Mouse (Mus musculus): ENCODE measurements around the gene Zdhhc17. TPM values are rescaled to one million over a fixed set of nuclear protein-coding genes. Genes with fewer than 3 reads are reported as not detected.

Gene Zdhhc17
- polyA plus RNA-seq, 1 experiment: 31.3 TPM

DNA sequence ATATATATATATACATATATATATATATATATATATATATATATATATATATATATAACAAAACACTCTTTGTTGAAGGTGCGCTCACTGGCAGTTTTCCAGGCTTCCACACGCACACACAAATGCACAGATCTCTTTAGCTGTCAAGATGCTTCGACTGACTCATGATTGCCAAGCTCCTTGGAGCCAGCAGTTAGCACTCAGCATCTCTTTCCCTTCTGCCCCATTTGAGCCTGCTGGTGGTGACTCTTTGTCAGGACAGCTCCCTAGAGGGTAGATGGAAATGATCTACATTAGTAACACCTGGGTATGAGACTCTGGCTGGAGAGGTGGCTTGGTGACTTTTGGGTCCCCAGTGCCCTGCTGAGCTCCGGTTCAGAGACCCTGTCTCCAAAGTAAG, 70.2 kb downstream of the Zdhhc17 start:
- H3K9me3 ChIP-seq (replicated peaks; ENCODE audit: control insufficient read depth, insufficient read depth, low read length, poor library complexity, severe bottlenecking): no peaks in the 10 kb centered on the region
- H3K4me1 ChIP-seq (ENCODE audit: control insufficient read depth, insufficient read depth, low read length): peaks cover 3% of the 10 kb centered on the region
- no peaks in the 10 kb centered on the region for H3K27me3 ChIP-seq (ENCODE audit: control insufficient read depth, insufficient read depth, low read length, poor library complexity, severe bottlenecking)
- TF ChIP-seq POLR2A (IDR thresholded peaks at IDR 0.05; ENCODE audit: insufficient read depth, low read length): no peak
- no peak for TF ChIP-seq CTCF (IDR thresholded peaks at IDR 0.05; ENCODE audit: low read depth, low read length)
- TF ChIP-seq EP300 (IDR thresholded peaks at IDR 0.05; ENCODE audit: insufficient read depth, low read depth, low read length): no peak
- no peak overlapping the region for H3K4me3 ChIP-seq (ENCODE audit: low read depth, low read length)
- no peak overlapping the region for H3K27ac ChIP-seq (ENCODE audit: insufficient read depth, low read length)
- H3K9ac ChIP-seq (ENCODE audit: low read depth, poor library complexity, severe bottlenecking): no peak overlapping the region
- H3K36me3 ChIP-seq (ENCODE audit: control insufficient read depth, insufficient read depth, low read length, poor library complexity, severe bottlenecking): peaks cover 43% of the 10 kb centered on the region

DNA sequence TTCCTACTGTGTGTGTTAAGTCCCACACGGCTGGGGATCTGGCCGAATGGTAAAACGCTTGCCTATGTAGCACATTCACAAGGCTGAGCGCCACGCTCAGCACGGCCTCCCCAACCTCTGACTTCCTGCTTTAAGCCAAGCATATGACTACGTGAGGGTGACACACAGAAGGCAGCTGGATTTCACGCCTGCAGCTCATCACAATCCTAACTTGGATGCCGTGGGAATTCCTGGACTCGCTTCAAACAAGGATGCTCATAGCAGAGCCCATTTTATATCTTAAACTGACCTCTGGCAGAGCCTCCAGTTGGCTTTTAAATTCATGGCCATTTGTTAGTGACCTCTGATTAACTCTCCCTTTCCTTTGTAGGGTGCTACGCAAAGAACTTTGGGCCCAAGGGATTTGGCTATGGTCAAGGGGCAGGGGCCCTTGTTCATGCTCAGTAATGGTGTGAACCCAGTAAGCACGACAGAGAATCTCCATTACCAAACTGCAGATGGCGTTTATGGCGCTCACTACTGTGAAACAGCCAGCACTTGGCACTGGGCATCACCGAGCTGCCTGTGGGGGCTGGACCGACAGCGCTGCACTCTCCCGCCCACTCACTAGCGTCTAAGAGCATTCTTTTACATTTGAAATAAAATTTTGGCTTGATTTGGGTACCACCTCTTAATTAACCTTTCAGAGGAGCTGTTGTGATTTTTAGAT, 70.9 kb downstream of the Zdhhc17 start:
- Histone ChIP-seq H3K4me3 (ENCODE audit: low read depth, low read length) (no peak overlapping the region), H3K9me3 (replicated peaks; ENCODE audit: control insufficient read depth, insufficient read depth, low read length, poor library complexity, severe bottlenecking) (no peaks in the 10 kb centered on the region), H3K27me3 (ENCODE audit: control insufficient read depth, insufficient read depth, low read length, poor library complexity, severe bottlenecking) (no peaks in the 10 kb centered on the region), H3K36me3 (ENCODE audit: control insufficient read depth, insufficient read depth, low read length, poor library complexity, severe bottlenecking) (peaks cover 46% of the 10 kb centered on the region), H3K9ac (ENCODE audit: low read depth, poor library complexity, severe bottlenecking) (no peak overlapping the region), H3K4me1 (ENCODE audit: control insufficient read depth, insufficient read depth, low read length) (peaks cover 3% of the 10 kb centered on the region), H3K27ac (ENCODE audit: insufficient read depth, low read length) (no peak overlapping the region)
- TF ChIP-seq CTCF (IDR thresholded peaks at IDR 0.05; ENCODE audit: low read depth, low read length): no peak
- no peak for TF ChIP-seq POLR2A (IDR thresholded peaks at IDR 0.05; ENCODE audit: insufficient read depth, low read length)
- no peak for TF ChIP-seq EP300 (IDR thresholded peaks at IDR 0.05; ENCODE audit: insufficient read depth, low read depth, low read length)

DNA sequence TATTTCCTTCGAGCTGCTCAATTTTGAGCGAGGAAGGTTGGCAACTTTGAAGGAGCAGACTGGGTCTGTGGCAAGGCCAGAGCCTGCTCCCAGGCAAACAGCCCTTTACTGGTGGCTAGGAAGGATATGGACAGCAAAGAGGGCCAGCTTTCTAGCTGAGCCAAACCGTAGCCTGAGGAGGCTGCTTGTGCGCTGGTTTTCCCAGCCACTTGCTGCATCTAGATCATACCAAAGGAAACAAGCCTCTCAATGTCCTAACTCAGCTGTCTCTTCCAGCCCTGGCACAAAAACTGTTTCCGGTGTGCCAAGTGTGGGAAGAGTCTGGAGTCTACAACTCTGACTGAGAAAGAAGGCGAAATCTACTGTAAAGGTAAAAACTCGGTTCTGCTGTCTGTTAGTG, 71.6 kb downstream of the Zdhhc17 start:
- Histone ChIP-seq H3K4me1 (ENCODE audit: control insufficient read depth, insufficient read depth, low read length) (peaks cover 3% of the 10 kb centered on the region), H3K9ac (ENCODE audit: low read depth, poor library complexity, severe bottlenecking) (no peak overlapping the region), H3K9me3 (replicated peaks; ENCODE audit: control insufficient read depth, insufficient read depth, low read length, poor library complexity, severe bottlenecking) (no peaks in the 10 kb centered on the region), H3K27ac (ENCODE audit: insufficient read depth, low read length) (no peak overlapping the region), H3K27me3 (ENCODE audit: control insufficient read depth, insufficient read depth, low read length, poor library complexity, severe bottlenecking) (no peaks in the 10 kb centered on the region), H3K36me3 (ENCODE audit: control insufficient read depth, insufficient read depth, low read length, poor library complexity, severe bottlenecking) (peaks cover 46% of the 10 kb centered on the region), H3K4me3 (ENCODE audit: low read depth, low read length) (no peak overlapping the region)
- TF ChIP-seq POLR2A (IDR thresholded peaks at IDR 0.05; ENCODE audit: insufficient read depth, low read length) (no peak), CTCF (IDR thresholded peaks at IDR 0.05; ENCODE audit: low read depth, low read length) (no peak), EP300 (IDR thresholded peaks at IDR 0.05; ENCODE audit: insufficient read depth, low read depth, low read length) (no peak)

DNA sequence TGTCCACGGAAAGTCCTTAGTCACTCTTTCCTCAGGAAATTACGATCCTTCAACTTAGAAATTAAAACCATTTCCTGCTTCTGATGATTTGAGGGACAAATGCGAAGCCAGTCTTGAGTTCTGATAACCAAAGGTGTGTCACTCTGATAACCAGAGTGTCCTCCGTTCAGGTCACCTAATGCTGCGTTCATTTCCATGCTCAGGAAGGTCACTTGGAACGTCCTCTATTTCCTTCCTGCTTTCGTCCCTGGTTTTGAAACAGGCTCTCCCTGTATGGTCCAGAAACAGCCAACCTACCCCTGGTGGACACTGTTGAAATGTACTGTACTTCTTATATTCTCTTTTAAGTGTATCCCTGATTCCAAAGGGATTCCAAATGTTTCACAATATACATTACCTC, 74.3 kb downstream of the Zdhhc17 start:
- no peaks in the 10 kb centered on the region for H3K9me3 ChIP-seq (replicated peaks; ENCODE audit: control insufficient read depth, insufficient read depth, low read length, poor library complexity, severe bottlenecking)
- no peak overlapping the region for H3K4me3 ChIP-seq (ENCODE audit: low read depth, low read length)
- H3K27ac ChIP-seq (ENCODE audit: insufficient read depth, low read length): no peak overlapping the region
- no peaks in the 10 kb centered on the region for H3K4me1 ChIP-seq (ENCODE audit: control insufficient read depth, insufficient read depth, low read length)
- H3K9ac ChIP-seq (ENCODE audit: low read depth, poor library complexity, severe bottlenecking): no peak overlapping the region
- peaks cover 47% of the 10 kb centered on the region for H3K36me3 ChIP-seq (ENCODE audit: control insufficient read depth, insufficient read depth, low read length, poor library complexity, severe bottlenecking)
- TF ChIP-seq CTCF (IDR thresholded peaks at IDR 0.05; ENCODE audit: low read depth, low read length): no peak
- TF ChIP-seq POLR2A (IDR thresholded peaks at IDR 0.05; ENCODE audit: insufficient read depth, low read length): no peak
- TF ChIP-seq EP300 (IDR thresholded peaks at IDR 0.05; ENCODE audit: insufficient read depth, low read depth, low read length): no peak
- no peaks in the 10 kb centered on the region for H3K27me3 ChIP-seq (ENCODE audit: control insufficient read depth, insufficient read depth, low read length, poor library complexity, severe bottlenecking)

DNA sequence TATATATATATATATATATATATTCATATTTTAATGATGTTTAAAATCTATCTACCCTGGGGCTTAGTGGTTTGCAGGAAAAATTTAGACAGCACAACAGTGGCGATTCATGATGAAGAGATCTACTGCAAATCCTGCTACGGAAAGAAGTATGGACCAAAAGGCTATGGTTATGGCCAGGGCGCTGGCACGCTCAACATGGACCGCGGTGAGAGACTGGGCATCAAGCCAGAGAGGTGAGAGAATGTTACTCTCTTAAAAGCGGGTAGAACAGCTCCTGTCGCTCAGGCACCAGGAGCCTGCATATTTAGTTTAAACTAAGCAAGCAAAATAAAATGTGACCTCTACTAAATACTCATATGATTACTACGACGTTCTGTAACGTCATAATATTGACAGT, 74.9 kb downstream of the Zdhhc17 start:
- TF ChIP-seq CTCF (IDR thresholded peaks at IDR 0.05; ENCODE audit: low read depth, low read length): no peak
- TF ChIP-seq EP300 (IDR thresholded peaks at IDR 0.05; ENCODE audit: insufficient read depth, low read depth, low read length): no peak
- TF ChIP-seq POLR2A (IDR thresholded peaks at IDR 0.05; ENCODE audit: insufficient read depth, low read length): no peak
- Histone ChIP-seq H3K9me3 (replicated peaks; ENCODE audit: control insufficient read depth, insufficient read depth, low read length, poor library complexity, severe bottlenecking) (no peaks in the 10 kb centered on the region), H3K36me3 (ENCODE audit: control insufficient read depth, insufficient read depth, low read length, poor library complexity, severe bottlenecking) (peaks cover 47% of the 10 kb centered on the region), H3K27me3 (ENCODE audit: control insufficient read depth, insufficient read depth, low read length, poor library complexity, severe bottlenecking) (no peaks in the 10 kb centered on the region), H3K4me3 (ENCODE audit: low read depth, low read length) (no peak overlapping the region), H3K27ac (ENCODE audit: insufficient read depth, low read length) (no peak overlapping the region), H3K4me1 (ENCODE audit: control insufficient read depth, insufficient read depth, low read length) (no peaks in the 10 kb centered on the region), H3K9ac (ENCODE audit: low read depth, poor library complexity, severe bottlenecking) (no peak overlapping the region)

DNA sequence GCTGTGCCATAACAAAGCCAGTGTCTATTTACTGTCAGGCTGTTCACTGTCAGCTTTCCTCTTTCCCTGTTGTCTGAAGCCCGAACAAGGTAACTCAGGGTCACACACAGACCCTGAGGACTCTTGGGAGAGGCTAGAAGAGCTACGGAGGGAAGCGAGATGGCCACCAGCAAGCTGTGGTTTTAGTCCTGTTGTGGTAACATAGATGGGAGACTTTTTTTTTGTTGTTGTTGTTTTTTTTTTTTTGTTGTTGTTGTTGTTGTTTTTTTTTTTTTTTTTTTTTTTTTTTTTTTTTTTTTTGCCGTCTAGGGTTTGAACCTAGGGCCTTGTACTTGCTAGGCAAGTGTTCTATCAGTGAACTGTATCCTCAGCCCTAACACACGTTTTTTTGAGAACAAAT, 76.4 kb downstream of the Zdhhc17 start:
- Histone ChIP-seq H3K4me3 (ENCODE audit: low read depth, low read length) (no peak overlapping the region), H3K9me3 (replicated peaks; ENCODE audit: control insufficient read depth, insufficient read depth, low read length, poor library complexity, severe bottlenecking) (no peaks in the 10 kb centered on the region), H3K27me3 (ENCODE audit: control insufficient read depth, insufficient read depth, low read length, poor library complexity, severe bottlenecking) (no peaks in the 10 kb centered on the region), H3K9ac (ENCODE audit: low read depth, poor library complexity, severe bottlenecking) (no peak overlapping the region), H3K36me3 (ENCODE audit: control insufficient read depth, insufficient read depth, low read length, poor library complexity, severe bottlenecking) (peaks cover 40% of the 10 kb centered on the region), H3K4me1 (ENCODE audit: control insufficient read depth, insufficient read depth, low read length) (peaks cover 2% of the 10 kb centered on the region), H3K27ac (ENCODE audit: insufficient read depth, low read length) (no peak overlapping the region)
- TF ChIP-seq CTCF (IDR thresholded peaks at IDR 0.05; ENCODE audit: low read depth, low read length) (no peak), EP300 (IDR thresholded peaks at IDR 0.05; ENCODE audit: insufficient read depth, low read depth, low read length) (no peak), POLR2A (IDR thresholded peaks at IDR 0.05; ENCODE audit: insufficient read depth, low read length) (no peak)
